Mouse (Mus musculus): ENCODE measurements around the gene Gsdma.
"Not testable (repeated sequence)": the region's sequence is repeated elsewhere in the genome, so short reads cannot be mapped to it uniquely, and the experiment has no call there.

The Gsdma gene

DNA sequence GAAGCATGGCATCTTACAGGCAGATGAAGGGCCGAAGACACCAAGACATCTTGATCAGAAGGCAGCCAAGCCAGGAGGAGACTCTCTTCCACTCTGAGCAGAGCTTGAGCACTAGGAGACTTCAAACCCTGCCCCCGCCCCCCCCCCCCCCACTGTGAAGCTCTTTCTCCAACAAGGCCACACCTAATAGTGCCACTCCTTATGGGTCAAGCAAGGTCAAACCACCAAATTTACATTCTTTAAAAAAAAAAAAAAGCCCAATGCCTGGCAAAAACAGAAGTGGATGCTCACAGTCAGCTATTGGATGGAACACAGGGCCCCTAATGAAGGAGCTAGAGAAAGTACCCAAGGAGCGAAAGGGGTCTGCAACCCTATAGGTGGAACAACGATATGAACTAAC, 16.4 kb downstream of the Gsdma start:
- DNase-seq (ENCODE audit: low read depth, low spot score), result not testable (repeated sequence)

DNA sequence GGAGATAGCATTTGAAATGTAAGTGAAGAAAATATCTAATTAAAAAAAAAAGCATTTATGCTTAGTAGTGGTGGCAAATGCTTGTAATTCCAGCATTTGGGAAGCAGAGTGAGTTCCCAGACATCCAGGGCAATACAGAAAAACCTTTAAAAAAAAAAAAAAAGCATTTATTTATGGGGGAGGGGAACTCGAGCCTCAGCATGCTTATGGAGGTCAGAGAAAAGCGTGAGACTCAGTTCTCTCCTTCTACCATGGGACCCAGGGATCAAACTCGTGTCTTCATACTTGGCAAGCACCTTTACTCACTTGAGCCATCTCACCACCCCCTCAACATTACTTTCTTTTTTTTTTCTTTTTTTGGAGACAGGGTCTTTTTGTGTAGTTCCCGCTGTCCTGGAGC, 17.0 kb downstream of the Gsdma start:
- no peak for DNase-seq (ENCODE audit: low read depth, low spot score)

DNA sequence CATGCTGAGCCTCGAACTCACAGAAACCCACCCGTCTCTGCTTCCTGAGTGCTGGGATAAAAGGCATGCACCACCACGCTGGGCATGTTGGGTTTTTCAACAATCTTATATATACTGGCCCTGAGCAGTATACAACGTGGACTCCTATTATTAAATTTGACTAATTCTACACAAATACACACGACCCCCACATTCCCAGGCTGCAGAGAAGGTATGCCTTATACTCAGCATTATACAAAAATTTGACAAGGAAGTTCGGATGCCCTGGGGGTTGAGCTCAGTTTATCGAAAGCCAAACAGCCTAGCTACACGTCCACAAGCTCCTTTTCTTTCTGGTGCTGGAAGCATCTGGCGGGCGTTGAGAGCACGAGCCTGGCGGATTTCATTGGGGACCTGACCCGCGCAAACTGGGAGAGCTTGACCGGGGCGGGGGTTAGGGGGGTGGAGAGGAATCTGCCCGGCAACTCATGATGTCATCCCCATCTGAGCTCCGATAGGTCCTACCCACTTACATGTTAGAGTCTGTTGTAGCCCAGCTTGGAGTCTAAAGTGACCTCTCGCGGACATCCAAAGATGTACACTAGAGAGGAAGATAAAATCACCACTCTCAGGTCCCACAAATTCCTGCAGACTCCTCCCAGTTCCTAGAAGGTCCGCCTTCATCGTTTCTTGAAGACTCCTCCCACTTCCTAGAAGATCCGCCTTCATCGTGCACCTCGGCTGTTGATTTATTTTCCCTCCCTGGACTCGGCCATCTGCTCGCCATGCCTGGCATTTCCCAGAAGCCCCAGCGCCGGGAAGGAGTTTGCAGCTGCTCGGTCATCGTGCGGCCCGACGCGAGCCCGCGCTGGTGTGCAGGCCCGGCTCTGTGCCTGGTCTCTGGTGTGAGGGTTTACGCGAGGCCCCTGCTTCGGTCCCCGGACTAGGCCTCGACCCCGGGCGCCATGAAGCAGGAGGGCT, 17.9 kb downstream of the Gsdma start, which contains the start of gene Psmd3:
Gene Psmd3, plus strand, starts transcription at position 769 of the 960 bp plus-strand sequence.
- peak; percentile 99 for DNase-seq (ENCODE audit: low read depth, low spot score)

DNA sequence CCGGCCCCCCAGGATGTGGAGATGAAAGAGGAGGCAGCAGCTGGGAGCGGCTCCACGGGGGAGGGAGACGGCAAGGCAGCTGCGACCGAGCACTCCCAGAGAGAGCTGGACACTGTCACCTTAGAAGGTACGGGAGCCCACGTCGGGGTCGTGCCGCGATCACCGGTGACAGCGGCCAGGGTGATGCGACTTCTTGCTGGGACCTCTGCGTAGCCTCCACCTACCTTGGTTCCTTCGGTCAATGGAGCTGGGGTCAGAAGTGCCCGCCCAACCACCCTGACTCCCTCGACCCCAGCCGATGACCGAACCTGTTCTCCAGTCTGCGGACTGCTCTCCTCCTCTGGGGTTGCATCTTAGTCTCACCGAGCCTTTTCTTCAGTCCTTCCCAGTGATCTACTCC, 18.7 kb downstream of the Gsdma start:
- no peak for DNase-seq (ENCODE audit: low read depth, low spot score)

DNA sequence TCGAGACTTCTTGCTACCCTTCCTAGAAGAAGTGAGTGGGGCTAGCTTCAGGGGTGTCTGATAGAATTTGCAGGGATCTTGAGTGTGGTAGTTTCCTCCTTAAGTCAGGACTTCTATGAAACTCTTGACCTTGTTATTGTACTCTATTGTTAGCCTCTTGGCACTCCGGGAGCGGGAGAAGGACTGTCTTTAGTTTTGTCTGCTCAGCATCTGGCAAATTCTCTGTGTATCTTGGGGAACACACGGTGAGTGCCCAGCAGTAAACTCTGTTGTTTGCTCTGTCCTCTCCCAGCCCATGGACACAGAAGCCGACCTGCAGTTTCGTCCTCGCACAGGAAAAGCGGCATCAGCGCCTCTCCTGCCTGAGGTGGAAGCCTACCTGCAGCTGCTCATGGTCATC, 21.5 kb downstream of the Gsdma start:
- DNase-seq (ENCODE audit: low read depth, low spot score), result no peak

DNA sequence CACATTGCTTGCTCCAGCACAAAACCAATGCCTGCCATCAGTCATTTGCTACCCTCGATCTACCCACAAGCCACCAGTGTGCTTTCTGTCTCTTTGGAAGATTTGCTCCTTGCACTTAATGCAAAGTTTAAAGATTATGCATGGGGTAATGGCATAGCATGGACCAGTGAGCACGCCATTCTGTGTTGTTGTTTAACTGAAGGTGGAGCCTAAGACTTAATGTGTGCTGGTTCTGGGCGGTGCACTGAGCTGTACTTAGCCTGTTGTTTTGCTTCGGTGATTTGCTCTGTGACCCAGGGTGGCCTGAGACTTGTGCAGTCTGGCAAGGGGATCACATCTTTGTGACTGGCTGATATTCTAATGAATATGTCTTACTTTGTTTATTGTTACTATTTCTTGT, 22.8 kb downstream of the Gsdma start:
- no peak for DNase-seq (ENCODE audit: low read depth, low spot score)

DNA sequence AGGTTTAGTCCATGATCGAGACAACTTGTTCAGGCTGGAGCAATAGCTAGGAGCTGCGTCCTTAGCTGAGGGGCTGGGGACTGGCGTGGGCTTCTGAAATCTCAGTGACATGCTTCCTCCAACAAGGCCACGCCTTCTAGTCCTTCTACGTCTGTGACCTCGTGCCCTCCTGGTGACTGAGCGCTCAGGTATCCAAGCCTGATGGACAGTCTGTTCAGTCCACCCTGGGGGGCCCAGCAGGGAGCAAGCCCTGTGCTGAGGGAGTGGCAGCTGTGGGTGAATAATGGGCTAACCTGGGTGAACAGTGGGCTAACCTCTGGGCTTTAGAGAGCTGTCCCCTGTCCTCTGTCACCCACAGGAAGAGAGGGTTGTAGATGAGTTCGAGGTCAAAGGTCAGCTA, 23.9 kb downstream of the Gsdma start:
- DNase-seq (ENCODE audit: low read depth, low spot score), result no peak

DNA sequence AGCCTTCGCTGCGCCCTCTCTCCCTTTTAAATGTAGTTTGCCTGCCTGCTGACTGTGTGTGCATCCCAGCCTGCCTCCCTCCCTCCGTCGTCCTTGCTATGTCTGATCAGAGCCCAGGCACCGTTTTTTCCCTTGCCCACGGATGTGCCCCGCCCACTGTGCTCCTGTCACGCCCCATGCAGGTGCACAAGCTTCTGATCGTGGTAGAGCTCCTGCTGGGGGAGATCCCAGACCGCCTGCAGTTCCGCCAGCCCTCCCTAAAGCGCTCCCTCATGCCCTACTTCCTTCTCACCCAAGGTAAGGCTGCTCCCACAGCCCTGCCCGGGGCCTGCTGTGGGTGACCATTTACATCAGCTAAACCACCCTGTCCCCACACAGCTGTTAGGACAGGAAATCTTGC, 29.1 kb downstream of the Gsdma start:
- DNase-seq (ENCODE audit: low read depth, low spot score), result peak; percentile 27

DNA sequence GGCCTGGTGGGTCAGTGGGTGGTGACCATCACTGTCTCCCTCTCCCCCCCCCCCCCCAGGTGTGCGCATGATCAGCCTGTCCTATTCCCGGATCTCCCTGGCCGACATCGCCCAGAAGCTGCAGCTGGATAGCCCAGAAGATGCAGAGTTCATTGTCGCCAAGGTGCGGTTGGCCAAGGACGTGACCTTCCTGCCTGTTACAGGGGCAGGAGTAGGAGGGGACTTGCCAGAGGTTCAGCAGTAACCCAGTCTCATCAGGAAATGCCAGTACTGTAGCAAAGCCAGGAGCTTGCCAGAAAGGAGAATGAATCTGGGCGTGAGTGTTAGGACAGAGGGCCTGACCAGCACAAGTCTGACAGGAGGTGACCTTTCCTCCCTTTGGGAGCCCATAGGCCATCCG, 29.6 kb downstream of the Gsdma start:
- DNase-seq (ENCODE audit: low read depth, low spot score), result no peak

DNA sequence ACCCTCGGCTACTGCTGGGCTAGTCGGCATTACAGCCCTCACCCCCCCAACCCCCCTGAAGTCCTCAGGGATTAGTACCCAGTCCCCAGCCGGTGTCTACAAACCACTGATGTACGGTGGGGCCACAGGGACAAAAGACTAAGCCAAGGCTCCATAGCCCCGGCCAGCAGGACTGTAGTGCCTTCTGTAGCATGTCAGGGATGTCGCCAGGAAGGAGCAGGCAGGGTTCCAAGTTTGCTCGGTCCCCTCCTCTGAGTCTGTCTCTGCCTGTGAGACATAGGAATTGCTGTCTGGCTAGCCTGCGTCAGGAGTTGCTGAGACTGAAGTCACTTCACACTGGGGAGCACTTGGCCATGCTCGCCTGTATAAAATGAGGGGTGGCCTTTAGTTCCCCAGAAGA, 30.1 kb downstream of the Gsdma start:
- no peak for DNase-seq (ENCODE audit: low read depth, low spot score)

DNA sequence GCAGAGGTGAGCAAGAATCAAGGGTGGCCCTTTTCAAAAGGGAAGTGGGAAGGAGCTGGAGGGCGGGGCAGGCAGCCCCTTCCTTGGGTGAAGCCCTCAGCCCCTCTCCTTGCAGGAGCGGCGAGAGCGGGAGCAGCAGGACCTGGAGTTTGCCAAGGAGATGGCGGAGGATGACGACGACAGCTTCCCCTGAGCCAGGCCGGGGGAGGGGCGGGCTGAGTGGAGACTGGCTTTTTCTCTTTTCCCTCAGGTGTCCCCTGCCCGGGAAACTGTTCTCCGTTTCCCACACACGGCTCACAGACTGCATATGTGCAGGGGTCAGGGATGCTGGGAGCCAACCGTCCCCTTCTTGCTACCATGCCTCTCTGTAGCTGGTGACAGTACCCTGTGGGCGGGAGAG, 31.3 kb downstream of the Gsdma start:
- no peak for DNase-seq (ENCODE audit: low read depth, low spot score)

DNA sequence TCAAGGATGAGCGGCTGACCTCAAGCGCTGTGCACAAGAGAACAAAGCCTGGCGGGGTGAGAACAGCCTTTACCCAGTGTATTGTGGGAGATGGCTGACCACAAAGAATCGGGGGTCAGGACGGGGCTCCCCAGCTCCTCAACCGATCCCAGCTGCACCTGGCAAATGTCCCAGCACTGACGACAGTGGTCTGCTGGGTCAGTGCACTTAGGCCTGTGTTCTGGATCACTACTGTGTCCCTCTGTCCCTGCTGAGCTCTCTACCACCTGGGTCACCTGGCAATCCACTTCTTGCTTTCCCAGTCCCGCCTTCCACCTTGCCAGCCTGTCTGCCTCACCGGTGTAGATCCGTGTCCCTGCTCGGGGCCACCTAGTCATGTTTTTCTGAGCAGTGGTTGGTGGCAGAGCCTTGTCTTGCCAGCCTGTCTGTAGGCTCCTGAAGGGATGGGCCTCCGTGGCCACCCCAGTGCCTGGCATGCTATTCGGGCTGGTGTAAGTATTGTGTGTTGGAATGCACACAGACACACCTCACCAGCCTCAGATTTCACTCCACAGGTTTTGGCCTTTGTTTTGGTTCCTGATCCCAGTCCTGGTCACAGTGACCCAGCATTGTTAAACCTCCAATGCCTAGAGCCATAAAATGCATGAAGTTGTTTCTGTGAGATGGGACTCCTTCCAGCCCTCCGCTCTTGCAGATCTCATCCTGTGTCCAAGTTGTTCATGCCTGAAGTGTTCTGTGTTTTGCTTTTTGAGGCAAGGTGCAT, 32.5 kb downstream of the Gsdma start:
- DNase-seq (ENCODE audit: low read depth, low spot score), result no peak

DNA sequence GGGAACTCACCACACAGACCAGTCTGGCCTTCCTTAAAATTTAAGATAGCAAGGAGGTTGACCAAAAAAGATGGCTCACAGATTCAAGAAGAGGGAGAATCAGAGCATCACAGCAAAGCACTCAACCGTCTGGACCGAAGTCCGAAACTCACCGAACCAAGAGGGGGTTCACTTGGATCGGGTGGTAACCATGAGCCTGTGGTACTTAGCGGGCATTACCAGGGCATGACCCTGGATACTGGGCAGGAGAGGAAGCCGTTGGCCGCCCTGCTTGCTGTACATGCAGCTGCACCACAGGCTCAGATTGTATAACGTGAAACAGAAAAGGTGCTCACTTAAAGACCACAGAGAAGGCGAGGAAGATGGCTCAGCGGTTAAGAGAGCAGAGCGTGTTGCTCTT, 33.1 kb downstream of the Gsdma start:
- DNase-seq (ENCODE audit: low read depth, low spot score), result no peak

DNA sequence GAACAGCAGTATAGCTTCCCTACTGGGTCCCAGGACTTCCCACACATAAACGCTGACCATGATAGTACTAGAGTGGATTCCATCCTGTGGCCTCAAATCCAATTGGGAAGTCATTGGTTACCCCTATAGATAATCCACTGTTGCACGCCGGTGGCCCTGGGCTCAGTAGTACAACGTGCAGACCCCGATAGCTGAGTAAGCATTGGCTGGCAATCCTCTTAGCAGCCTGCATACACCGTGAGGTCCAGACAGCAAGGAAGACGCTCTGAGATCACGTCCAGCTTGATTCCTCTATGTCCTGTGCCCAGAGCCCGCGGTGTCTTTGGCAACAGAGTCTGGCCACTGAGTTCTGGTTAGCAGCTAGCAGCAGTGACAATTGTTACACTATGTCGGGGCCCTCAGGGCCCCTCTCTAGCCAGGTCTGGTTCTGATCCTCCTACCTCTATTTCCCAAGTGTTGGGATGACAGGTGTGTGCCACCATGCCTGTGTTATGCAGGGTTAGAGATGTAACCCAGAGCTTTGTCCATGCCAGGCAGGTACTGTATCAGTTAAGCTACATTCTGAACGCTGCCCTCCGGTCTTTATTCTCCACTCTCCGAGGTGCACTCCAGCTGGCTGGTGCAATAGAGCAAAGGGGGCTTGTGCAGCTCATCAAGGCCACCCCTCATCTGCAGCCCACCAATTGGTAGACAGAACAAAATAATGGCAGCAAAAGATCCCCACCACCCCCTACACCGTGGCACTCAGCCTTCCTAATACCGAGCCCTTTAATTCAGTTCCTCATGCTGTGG, 34.9 kb downstream of the Gsdma start:
- DNase-seq (ENCODE audit: low read depth, low spot score), result no peak

DNA sequence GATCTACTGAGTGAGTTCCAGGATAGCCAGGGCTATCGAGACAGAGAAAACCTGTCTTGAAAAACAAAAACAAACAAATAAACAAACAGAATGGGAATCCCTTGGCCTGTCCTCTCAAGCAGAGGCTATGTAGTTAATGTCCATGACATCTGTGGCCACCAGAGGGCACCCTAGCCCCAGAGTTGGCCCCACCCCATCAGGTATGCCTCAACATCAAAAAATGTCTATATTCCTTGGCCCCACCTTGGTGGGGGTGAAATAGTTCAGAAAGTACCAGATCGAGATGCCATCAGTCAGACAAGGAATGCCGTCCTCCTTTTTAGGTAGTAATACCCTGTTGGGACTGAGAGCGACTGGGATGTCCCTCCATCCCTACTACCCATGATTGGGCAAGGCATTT, 35.8 kb downstream of the Gsdma start:
- DNase-seq (ENCODE audit: low read depth, low spot score), result peak; percentile 80

DNA sequence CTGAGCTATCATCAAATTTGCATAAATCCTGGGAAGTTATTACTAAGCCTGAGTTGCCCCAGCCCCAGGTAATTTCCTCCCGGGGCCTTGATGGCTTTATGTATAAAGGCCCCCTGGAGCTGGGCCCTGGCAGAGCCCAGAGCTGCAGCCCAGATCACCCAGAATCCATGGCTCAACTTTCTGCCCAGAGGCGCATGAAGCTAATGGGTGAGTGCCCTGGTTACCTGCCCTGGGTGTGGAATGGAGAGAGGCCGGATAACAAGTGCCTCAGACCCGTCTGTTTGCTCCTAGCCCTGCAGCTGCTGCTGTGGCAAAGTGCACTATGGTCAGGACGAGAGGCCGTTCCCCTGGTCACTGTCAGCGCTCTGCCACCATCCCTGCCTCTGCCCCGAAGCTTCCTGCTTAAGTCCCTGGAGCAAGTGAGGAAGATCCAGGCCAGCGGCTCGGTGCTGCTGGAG, 37.1 kb downstream of the Gsdma start, which contains the start of gene Csf3:
Gene Csf3, plus strand, starts transcription at position 51 of the 458 bp plus-strand sequence.
- no peak for DNase-seq (ENCODE audit: low read depth, low spot score)

DNA sequence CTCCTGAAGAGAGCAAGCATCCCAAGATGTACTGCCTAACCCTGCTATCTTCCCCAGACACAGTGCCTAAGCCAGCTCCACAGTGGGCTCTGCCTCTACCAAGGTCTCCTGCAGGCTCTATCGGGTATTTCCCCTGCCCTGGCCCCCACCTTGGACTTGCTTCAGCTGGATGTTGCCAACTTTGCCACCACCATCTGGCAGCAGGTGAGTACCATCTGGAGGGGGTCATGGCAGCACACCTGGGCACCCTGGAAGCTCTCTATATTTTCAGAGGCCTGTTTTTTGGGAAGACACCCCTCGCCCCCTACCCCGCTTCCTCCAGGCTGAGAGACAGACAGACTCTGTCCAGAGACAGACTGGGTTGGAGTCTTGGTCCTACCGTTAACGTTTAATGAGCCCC, 38.2 kb downstream of the Gsdma start:
- DNase-seq (ENCODE audit: low read depth, low spot score), result no peak

DNA sequence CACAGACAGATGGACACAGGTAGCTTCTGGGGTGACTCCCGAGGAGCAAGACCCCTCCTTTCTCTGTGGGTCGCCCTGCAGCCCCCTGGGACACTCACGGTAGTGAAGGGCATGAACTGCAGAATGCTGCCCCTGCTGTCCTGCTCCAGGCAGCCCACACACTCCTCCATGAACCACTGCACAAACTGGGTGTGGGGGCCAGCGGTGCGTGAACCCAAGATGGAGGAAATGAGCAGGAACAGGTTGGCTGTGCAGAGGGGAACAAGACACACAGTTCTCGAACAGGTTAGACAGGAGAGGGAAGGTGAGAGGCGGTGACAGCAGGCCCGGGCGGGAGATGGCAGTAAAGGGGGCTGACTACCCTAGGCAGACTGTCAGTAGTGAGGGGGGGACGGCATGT, 40.9 kb downstream of the Gsdma start:
- DNase-seq (ENCODE audit: low read depth, low spot score), result no peak

DNA sequence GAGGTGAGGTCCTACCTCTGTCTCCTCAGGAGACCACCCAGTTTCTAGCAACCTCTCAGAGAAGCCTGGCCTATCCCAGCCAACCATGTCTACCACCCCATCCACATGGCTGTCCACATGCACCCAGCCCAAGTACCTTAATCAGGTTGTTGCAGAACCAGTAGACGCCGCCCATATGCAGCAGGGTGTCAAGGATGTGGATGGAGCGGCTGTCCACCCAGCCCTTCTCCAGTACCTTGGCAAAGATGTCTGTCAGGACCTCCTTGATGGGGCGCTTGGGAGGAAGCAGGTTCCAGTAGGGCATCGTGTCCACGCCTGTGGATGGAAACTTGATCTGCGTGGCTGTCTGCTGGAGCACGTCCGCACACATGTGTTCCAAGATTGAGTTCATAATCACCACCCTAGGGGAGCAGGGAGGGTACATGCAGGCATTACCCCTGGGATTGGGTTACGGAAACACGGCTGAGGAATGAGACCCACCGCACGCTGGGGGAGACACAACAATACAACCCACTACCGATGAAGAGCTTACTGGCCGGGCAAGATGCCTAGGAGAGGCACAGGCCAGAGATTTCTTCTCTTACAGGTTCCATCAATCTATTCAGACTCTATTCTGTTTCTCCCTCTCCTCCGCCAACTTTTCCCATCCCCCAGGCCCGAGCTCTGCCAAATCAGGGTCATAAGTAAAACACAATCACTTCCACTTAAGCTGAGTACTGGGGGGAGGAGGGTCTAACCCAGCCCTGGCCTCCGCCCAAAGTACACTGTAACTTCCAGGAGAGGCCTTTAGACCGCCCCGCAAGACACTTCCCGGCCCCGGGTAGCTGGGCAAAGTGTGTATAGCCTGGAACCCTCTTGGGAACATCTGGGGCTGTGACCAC, 43.5 kb downstream of the Gsdma start:
- no peak for DNase-seq (ENCODE audit: low read depth, low spot score)

DNA sequence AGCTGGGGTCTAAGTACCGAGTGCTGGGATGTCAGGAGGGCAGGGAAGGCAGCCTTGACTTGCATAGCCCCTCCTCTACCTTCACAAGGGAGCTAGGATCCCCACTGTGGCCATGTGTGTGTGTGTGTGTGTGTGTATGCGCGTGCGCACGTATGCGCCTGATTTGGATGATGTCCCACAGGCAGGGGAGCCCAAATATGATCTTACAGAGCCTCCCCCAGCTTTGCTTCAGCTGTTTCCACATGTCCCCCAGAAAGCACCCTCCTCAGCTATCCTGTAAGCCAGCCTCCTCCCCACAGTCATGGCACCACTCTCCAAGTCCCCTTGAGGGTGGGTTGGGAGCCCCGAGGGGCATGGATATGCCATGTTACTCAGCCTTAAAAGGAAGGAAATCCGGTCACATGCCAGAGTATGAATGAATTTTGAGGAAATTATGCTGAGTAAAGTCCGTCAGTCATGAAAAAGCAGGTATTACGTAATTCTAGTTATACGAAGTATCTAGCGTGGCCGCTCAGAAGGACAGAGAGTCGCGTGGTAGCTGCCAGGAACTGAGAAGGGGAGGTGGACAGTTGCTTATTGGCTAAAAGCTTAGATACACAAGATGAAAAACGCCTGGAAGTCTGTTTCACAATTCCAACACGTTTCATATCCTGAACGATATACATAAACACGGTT, 44.3 kb downstream of the Gsdma start:
- DNase-seq (ENCODE audit: low read depth, low spot score), result no peak
